Mouse (Mus musculus) CH12.LX (cell line): ENCODE data around the gene Sbf2.
"Not testable (repeated sequence)": the region's sequence is repeated elsewhere in the genome, so short reads cannot be mapped to it uniquely, and the experiment has no call there.

ENCODE experiments used
- CTCF ChIP-seq, 2 experiments: IDR thresholded peaks in 1 of 2; conservative IDR thresholded peaks in 1 of 2; 2 replicates each; pipeline ENCODE4 v1.5.1; 2011 to 2012; ENCODE audit warnings: low read depth in 2 of 2, low read length in 2 of 2, improper control_type of control experiment in 1 of 2, inconsistent platforms in 1 of 2, mild to moderate bottlenecking in 1 of 2, moderate library complexity in 1 of 2
- E2F4 ChIP-seq: IDR thresholded peaks from 2 replicates; pipeline ENCODE4 v1.6.1; 2011; ENCODE audit warnings: low read depth, low read length, improper control_type of control experiment; ENCODE audit not compliant: insufficient replicate concordance
- HCFC1 ChIP-seq: IDR thresholded peaks from 2 replicates; pipeline ENCODE4 v1.6.1; 2012; ENCODE audit warnings: low read depth, mild to moderate bottlenecking, inconsistent platforms, low read length, improper control_type of control experiment
- SMC3 ChIP-seq: IDR thresholded peaks from 2 replicates; pipeline ENCODE4 v1.6.1; 2011; ENCODE audit warnings: low read depth, low read length, improper control_type of control experiment

- not testable (repeated sequence) for TF ChIP-seq SMC3; HCFC1; CTCF (conservative IDR thresholded peaks at IDR 0.05 in 1 of 2, IDR thresholded peaks at IDR 0.05 in 1 of 2; ENCODE audit: low read depth in 2 of 2, low read length in 2 of 2); E2F4
These were observed 25.2 kb upstream of the Sbf2 start for GRCm38 (mm10) chr7:110639958-110640357.
